Mouse (Mus musculus) stomach, embryonic 15.5 days (tissue): Measurements from ENCODE around the gene Reln. TPM values are rescaled to one million over a fixed set of nuclear protein-coding genes. Genes with fewer than 3 reads are reported as not detected.

Source experiments
- ATAC-seq: fragments of 200-750 bp; cut with Nextera tagmentation; 2 replicates; pipeline ENCODE4 v1.8.0; 2017; ENCODE audit warnings: low read depth, moderate number of reproducible peaks, moderate TSS enrichment; ENCODE audit not compliant: insufficient read depth, low FRiP score
- H3K27ac ChIP-seq: fragments of 300-500 bp; sonication (generic); 2 replicates; pipeline ENCODE4 v1.5.1; 2015; ENCODE audit warnings: mild to moderate bottlenecking, inconsistent platforms
- H3K27me3 ChIP-seq: fragments of 300-500 bp; sonication (generic); replicated peaks from 2 replicates; pipeline ENCODE4 v1.6.1; 2015; ENCODE audit warnings: inconsistent platforms
- H3K36me3 ChIP-seq: fragments of 300-500 bp; sonication (generic); 2 replicates; pipeline ENCODE4 v1.6.1; 2015; ENCODE audit warnings: inconsistent platforms
- H3K4me1 ChIP-seq: fragments of 300-500 bp; sonication (generic); 2 replicates; pipeline ENCODE4 v1.6.1; 2015; ENCODE audit warnings: inconsistent platforms
- H3K4me2 ChIP-seq: fragments of 300-500 bp; sonication (generic); 2 replicates; pipeline ENCODE4 v1.6.1; 2015; ENCODE audit warnings: mild to moderate bottlenecking, inconsistent platforms
- H3K4me3 ChIP-seq: fragments of 300-500 bp; sonication (generic); replicated peaks from 2 replicates; pipeline ENCODE4 v1.5.1; 2015; ENCODE audit warnings: inconsistent platforms
- H3K9ac ChIP-seq: fragments of 300-500 bp; sonication (generic); 2 replicates; pipeline ENCODE4 v1.6.1; 2015; ENCODE audit warnings: inconsistent platforms
- H3K9me3 ChIP-seq: fragments of 300-500 bp; sonication (generic); 2 replicates; pipeline ENCODE4 v1.6.1; 2016; ENCODE audit warnings: inconsistent platforms
- WGBS: fragments of 180-500 bp; shearing (Covaris S2); methylation state at CpG from one replicate; pipeline ENCODE4 v1.1.7; 2015; 5-methylcytosine and 5-hydroxymethylcytosine counted together
- polyA plus RNA-seq: library from polyadenylated mRNA; unstranded; fragments of >200 nt; fragmentation: Nextera tagmentation; extraction: Ambion mirVana; gene quantifications from 2 replicates; pipeline ENCODE4 v1.2.1, GENCODE M21; 2015

Reln gene
- polyA plus RNA-seq, 1 experiment from 2014 or later: 5.3 TPM

- Histone ChIP-seq H3K27me3 (no peaks in the 10 kb centered on the region), H3K4me1 (no peaks in the 10 kb centered on the region), H3K36me3 (no peaks in the 10 kb centered on the region), H3K27ac (no peak overlapping the region), H3K9me3 (no peaks in the 10 kb centered on the region), H3K9ac (no peak overlapping the region), H3K4me3 (no peak overlapping the region), H3K4me2 (no peak overlapping the region)
- ATAC-seq: no peak
- 47% methylated on average over 5 of the region's 5 CpGs for WGBS
Observed at GRCm38 (mm10) chr5:22330802-22331201, 13.7 kb downstream of the Reln start.

- Histone ChIP-seq H3K4me1 (no peaks in the 10 kb centered on the region), H3K27ac (no peak overlapping the region), H3K4me3 (no peak overlapping the region), H3K4me2 (no peak overlapping the region), H3K9ac (no peak overlapping the region), H3K27me3 (no peaks in the 10 kb centered on the region), H3K9me3 (no peaks in the 10 kb centered on the region), H3K36me3 (no peaks in the 10 kb centered on the region)
- 76% methylated on average over 8 of the region's 8 CpGs for WGBS
- ATAC-seq: no peak
Observed at GRCm38 (mm10) chr5:22328431-22329359, 15.8 kb downstream of the Reln start.

GRCm38 (mm10) chr5:22327170-22327569 lies 17.3 kb downstream of the Reln start:
- Histone ChIP-seq H3K4me2 (no peak overlapping the region), H3K4me3 (no peak overlapping the region), H3K9ac (no peak overlapping the region), H3K27ac (no peak overlapping the region), H3K27me3 (no peaks in the 10 kb centered on the region), H3K4me1 (no peaks in the 10 kb centered on the region), H3K9me3 (no peaks in the 10 kb centered on the region), H3K36me3 (no peaks in the 10 kb centered on the region)
- no peak for ATAC-seq
- 83% methylated on average over 3 of the region's 3 CpGs for WGBS

GRCm38 (mm10) chr5:22323801-22324200 lies 20.7 kb downstream of the Reln start:
- Histone ChIP-seq H3K4me2 (no peak overlapping the region), H3K27me3 (no peaks in the 10 kb centered on the region), H3K27ac (no peak overlapping the region), H3K9ac (no peak overlapping the region), H3K4me1 (no peaks in the 10 kb centered on the region), H3K4me3 (no peak overlapping the region), H3K36me3 (no peaks in the 10 kb centered on the region), H3K9me3 (no peaks in the 10 kb centered on the region)
- WGBS: 69% methylated on average over 1 of the region's 1 CpGs
- no peak for ATAC-seq

- whole genome bisulfite sequencing: 65% methylated on average over 1 of the region's 1 CpGs
- no peak overlapping the region for H3K27ac ChIP-seq
- H3K4me2 ChIP-seq: no peak overlapping the region
- H3K36me3 ChIP-seq: no peaks in the 10 kb centered on the region
- no peaks in the 10 kb centered on the region for H3K4me1 ChIP-seq
- H3K9me3 ChIP-seq: no peaks in the 10 kb centered on the region
- H3K27me3 ChIP-seq: no peaks in the 10 kb centered on the region
- no peak overlapping the region for H3K9ac ChIP-seq
- ATAC-seq: no peak
- H3K4me3 ChIP-seq: no peak overlapping the region
Observed at GRCm38 (mm10) chr5:22317807-22318206, 26.7 kb downstream of the Reln start.

- no peak for ATAC-seq
- 90% methylated on average over 7 of the region's 7 CpGs for WGBS
- H3K36me3 ChIP-seq: no peaks in the 10 kb centered on the region
Observed at GRCm38 (mm10) chr5:22316471-22316870, 28.0 kb downstream of the Reln start.

GRCm38 (mm10) chr5:22315990-22316389 lies 28.5 kb downstream of the Reln start:
- 72% methylated on average over 2 of the region's 2 CpGs for WGBS
- Histone ChIP-seq H3K27me3 (no peaks in the 10 kb centered on the region), H3K36me3 (no peaks in the 10 kb centered on the region), H3K27ac (no peak overlapping the region), H3K4me3 (no peak overlapping the region), H3K4me2 (no peak overlapping the region), H3K9ac (no peak overlapping the region), H3K4me1 (no peaks in the 10 kb centered on the region), H3K9me3 (no peaks in the 10 kb centered on the region)
- ATAC-seq: no peak

More at GRCm38 (mm10) chr5:22316471-22316870, 28.0 kb downstream of the Reln start:
- no peaks in the 10 kb centered on the region for H3K9me3 ChIP-seq
- H3K9ac ChIP-seq: no peak overlapping the region
- no peak overlapping the region for H3K4me2 ChIP-seq
- H3K4me3 ChIP-seq: no peak overlapping the region
- H3K27ac ChIP-seq: no peak overlapping the region
- H3K27me3 ChIP-seq: no peaks in the 10 kb centered on the region
- no peaks in the 10 kb centered on the region for H3K4me1 ChIP-seq

- no peak overlapping the region for H3K27ac ChIP-seq
- H3K4me1 ChIP-seq: no peaks in the 10 kb centered on the region
- H3K4me2 ChIP-seq: no peak overlapping the region
- no peak overlapping the region for H3K9ac ChIP-seq
- WGBS: 79% methylated on average over 10 of the region's 10 CpGs
- H3K36me3 ChIP-seq: no peaks in the 10 kb centered on the region
- H3K9me3 ChIP-seq: no peaks in the 10 kb centered on the region
- ATAC-seq: no peak
- no peaks in the 10 kb centered on the region for H3K27me3 ChIP-seq
- no peak overlapping the region for H3K4me3 ChIP-seq
Observed at GRCm38 (mm10) chr5:22312995-22313394, 31.5 kb downstream of the Reln start.

GRCm38 (mm10) chr5:22311046-22311445 lies 33.5 kb downstream of the Reln start:
- WGBS: 85% methylated on average over 4 of the region's 4 CpGs
- H3K36me3 ChIP-seq: no peaks in the 10 kb centered on the region
- H3K4me2 ChIP-seq: no peak overlapping the region
- no peak overlapping the region for H3K9ac ChIP-seq
- no peaks in the 10 kb centered on the region for H3K27me3 ChIP-seq
- no peaks in the 10 kb centered on the region for H3K4me1 ChIP-seq
- H3K9me3 ChIP-seq: no peaks in the 10 kb centered on the region
- no peak for ATAC-seq
- H3K4me3 ChIP-seq: no peak overlapping the region
- no peak overlapping the region for H3K27ac ChIP-seq

GRCm38 (mm10) chr5:22309001-22309400 lies 35.5 kb downstream of the Reln start:
- Histone ChIP-seq H3K27ac (no peak overlapping the region), H3K4me2 (no peak overlapping the region), H3K9ac (no peak overlapping the region), H3K4me1 (no peaks in the 10 kb centered on the region), H3K4me3 (no peak overlapping the region), H3K27me3 (no peaks in the 10 kb centered on the region), H3K36me3 (no peaks in the 10 kb centered on the region), H3K9me3 (no peaks in the 10 kb centered on the region)
- 42% methylated on average over 2 of the region's 2 CpGs for WGBS
- no peak for ATAC-seq

GRCm38 (mm10) chr5:22307853-22308252 lies 36.6 kb downstream of the Reln start:
- no peaks in the 10 kb centered on the region for H3K36me3 ChIP-seq
- H3K27ac ChIP-seq: no peak overlapping the region
- H3K9me3 ChIP-seq: no peaks in the 10 kb centered on the region
- no peaks in the 10 kb centered on the region for H3K27me3 ChIP-seq
- ATAC-seq: no peak
- 59% methylated on average over 4 of the region's 4 CpGs for WGBS
- no peak overlapping the region for H3K4me2 ChIP-seq
- no peaks in the 10 kb centered on the region for H3K4me1 ChIP-seq
- no peak overlapping the region for H3K4me3 ChIP-seq
- no peak overlapping the region for H3K9ac ChIP-seq

GRCm38 (mm10) chr5:22307072-22307471 lies 37.4 kb downstream of the Reln start:
- no peak for ATAC-seq
- no peak overlapping the region for H3K9ac ChIP-seq
- H3K27ac ChIP-seq: no peak overlapping the region
- H3K27me3 ChIP-seq: no peaks in the 10 kb centered on the region
- H3K36me3 ChIP-seq: no peaks in the 10 kb centered on the region
- WGBS: 53% methylated on average over 3 of the region's 3 CpGs
- H3K4me2 ChIP-seq: no peak overlapping the region
- H3K9me3 ChIP-seq: no peaks in the 10 kb centered on the region
- no peak overlapping the region for H3K4me3 ChIP-seq
- no peaks in the 10 kb centered on the region for H3K4me1 ChIP-seq
